Mouse (Mus musculus) liver, embryonic 13.5 days (tissue): Measurements from ENCODE around the gene Nkapd1. TPM values are rescaled to one million over a fixed set of nuclear protein-coding genes. Genes with fewer than 3 reads are reported as not detected.
A peak's percentile ranks its signal among the peaks of the same experiment; 100 is the strongest.
"Not testable (repeated sequence)": the region's sequence is repeated elsewhere in the genome, so short reads cannot be mapped to it uniquely, and the experiment has no call there.

Source experiments
- ATAC-seq: fragments of 200-750 bp; cut with Nextera tagmentation; 2 replicates; pipeline ENCODE4 v1.8.0; 2017; ENCODE audit warnings: low read depth, mild to moderate bottlenecking, moderate number of reproducible peaks, moderate library complexity
- DNase-seq: peaks from one replicate; pipeline ENCODE4 v3.0.0; 2022
- H3K27ac ChIP-seq: fragments of 300-500 bp; sonication (generic); 2 replicates; pipeline ENCODE4 v1.5.1; 2015; ENCODE audit warnings: moderate library complexity, mild to moderate bottlenecking, inconsistent platforms
- H3K27me3 ChIP-seq: fragments of 300-500 bp; sonication (generic); 2 replicates; pipeline ENCODE4 v1.6.1; 2015; ENCODE audit warnings: mild to moderate bottlenecking, inconsistent platforms
- H3K36me3 ChIP-seq: fragments of 300-500 bp; sonication (generic); 2 replicates; pipeline ENCODE4 v1.6.1; 2015; ENCODE audit warnings: mild to moderate bottlenecking, inconsistent platforms
- H3K4me1 ChIP-seq: fragments of 300-500 bp; sonication (generic); replicated peaks from 2 replicates; pipeline ENCODE4 v1.6.1; 2015; ENCODE audit warnings: inconsistent platforms
- H3K4me2 ChIP-seq: fragments of 300-500 bp; sonication (generic); 2 replicates; pipeline ENCODE4 v1.6.1; 2015; ENCODE audit warnings: inconsistent platforms, mild to moderate bottlenecking, moderate library complexity
- H3K4me3 ChIP-seq: fragments of 300-500 bp; sonication (generic); replicated peaks from 2 replicates; pipeline ENCODE4 v1.5.1; 2015; ENCODE audit warnings: mild to moderate bottlenecking, inconsistent platforms
- H3K9ac ChIP-seq: fragments of 300-500 bp; sonication (generic); 2 replicates; pipeline ENCODE4 v1.6.1; 2015; ENCODE audit warnings: mild to moderate bottlenecking, inconsistent platforms
- H3K9me3 ChIP-seq: fragments of 300-500 bp; sonication (generic); replicated peaks from 2 replicates; pipeline ENCODE4 v1.6.1; 2016; ENCODE audit warnings: inconsistent platforms
- WGBS: fragments of 180-500 bp; shearing (Covaris S2); methylation state at CpG from one replicate; pipeline ENCODE4 v1.1.7; 2015; ENCODE audit not compliant: insufficient replicate concordance; 5-methylcytosine and 5-hydroxymethylcytosine counted together
- polyA plus RNA-seq: library from polyadenylated mRNA; unstranded; fragments of >200 nt; fragmentation: Nextera tagmentation; extraction: Ambion mirVana; gene quantifications from 2 replicates; pipeline ENCODE4 v1.2.1, GENCODE M21; 2015

The Nkapd1 gene
- polyA plus RNA-seq, 1 experiment from 2014 or later = 10.4 TPM

DNA sequence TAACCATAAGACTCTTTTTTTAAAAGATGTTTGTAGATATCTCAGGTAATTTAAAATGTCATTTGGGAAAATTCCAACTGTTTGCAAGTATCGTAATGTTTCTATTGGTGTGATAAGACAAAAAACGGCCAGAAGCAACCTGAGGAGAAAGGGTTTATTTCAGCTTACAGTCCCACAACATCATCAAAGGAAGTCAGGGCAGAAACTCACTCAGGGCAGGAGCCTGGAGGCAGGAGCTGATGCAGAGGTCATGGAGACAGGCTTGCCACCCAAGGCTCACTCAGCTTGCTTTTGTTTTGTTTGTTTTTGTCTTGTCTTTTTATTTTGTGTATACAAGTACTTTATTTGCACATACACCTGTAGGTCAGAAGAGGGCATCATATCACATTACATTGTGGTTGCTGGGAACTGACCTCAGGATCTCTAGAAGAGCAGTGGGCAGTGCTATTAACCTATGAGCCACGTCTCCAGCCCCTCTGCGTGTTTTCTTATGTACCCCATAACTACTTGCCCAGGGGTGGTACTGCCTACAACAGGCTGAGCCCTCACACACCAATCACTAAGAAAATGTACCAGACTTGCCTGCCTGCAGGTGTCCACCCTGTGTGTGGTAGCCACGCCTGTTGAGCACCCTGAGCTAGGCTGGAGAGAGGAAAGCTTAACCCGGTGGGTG, 14.9 kb upstream of the Nkapd1 start:
- no peak overlapping the region for H3K4me2 ChIP-seq
- H3K36me3 ChIP-seq = peaks cover 32% of the 10 kb centered on the region
- no peak for DNase-seq
- 70% methylated on average over 6 of the region's 6 CpGs for WGBS
- peaks cover 7% of the 10 kb centered on the region for H3K4me1 ChIP-seq
- no peak overlapping the region for H3K4me3 ChIP-seq
- H3K27me3 ChIP-seq = no peaks in the 10 kb centered on the region
- no peaks in the 10 kb centered on the region for H3K9me3 ChIP-seq
- 0 out of 2 replicates have a peak, but pooled peaks have one; percentile 36 for ATAC-seq
- H3K27ac ChIP-seq = no peak overlapping the region
- no peak overlapping the region for H3K9ac ChIP-seq

DNA sequence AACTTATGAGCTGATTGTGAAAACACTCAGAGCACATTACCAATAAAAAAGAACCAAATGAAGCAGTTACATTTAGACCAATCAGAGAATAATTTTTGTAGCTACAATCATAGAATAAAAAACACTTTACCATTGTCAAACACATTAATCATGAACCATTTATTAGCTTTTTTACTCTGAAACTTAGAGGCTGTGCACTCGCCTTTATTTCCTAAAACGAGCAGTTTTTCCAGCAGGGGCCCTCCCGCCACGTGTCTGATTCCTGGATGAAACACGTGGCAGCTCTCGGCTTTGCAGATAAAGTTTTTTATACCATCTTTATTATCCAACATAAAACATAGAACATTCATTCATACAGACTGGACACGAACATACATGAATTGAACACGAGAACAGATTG, 13.6 kb upstream of the Nkapd1 start:
- ATAC-seq, H3K4me3 ChIP-seq, H3K9ac ChIP-seq, H3K9me3 ChIP-seq, H3K4me1 ChIP-seq, DNase-seq, H3K27me3 ChIP-seq, H3K27ac ChIP-seq, H3K4me2 ChIP-seq: not testable (repeated sequence)
- WGBS = 78% methylated on average over 6 of the region's 8 CpGs
- peaks cover 23% of the 10 kb centered on the region for H3K36me3 ChIP-seq

GRCm38 (mm10) chr9:50617794-50618330, 598 bp upstream of the Nkapd1 start:
- peak overlapping the region; percentile 94; the same call in 1 of the 2 replicates for H3K9ac ChIP-seq
- WGBS = 50% methylated on average over 9 of the region's 9 CpGs

DNA sequence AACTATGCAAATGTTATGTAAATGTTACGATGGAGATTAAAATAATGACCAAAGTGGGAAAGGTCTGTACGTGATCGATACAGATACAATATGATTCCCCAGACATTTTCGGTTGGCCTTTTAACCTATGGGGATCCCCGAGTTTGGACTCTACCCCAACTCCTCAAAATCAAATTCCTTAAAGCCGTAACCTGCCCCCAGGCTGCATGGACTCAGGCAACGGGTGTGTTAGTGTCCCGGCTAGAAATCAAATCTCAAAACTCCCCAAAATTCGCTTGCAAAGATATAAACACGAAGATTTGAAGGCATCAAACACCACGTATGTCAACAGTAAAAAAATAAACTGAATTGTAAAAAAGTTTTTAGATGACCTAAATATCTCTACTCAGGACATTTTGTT, 1.1 kb downstream of the Nkapd1 start:
- ATAC-seq = no peak
- H3K27ac ChIP-seq = 0 out of 2 replicates have a peak overlapping the region, but pooled peaks have one; percentile 95
- H3K4me3 ChIP-seq = peak overlapping the region; percentile 96
- peaks cover 40% of the 10 kb centered on the region for H3K36me3 ChIP-seq
- H3K27me3 ChIP-seq = no peaks in the 10 kb centered on the region
- peak overlapping the region; percentile 85 for H3K4me2 ChIP-seq
- 29% methylated on average over 11 of the region's 11 CpGs for WGBS
- H3K9me3 ChIP-seq = no peaks in the 10 kb centered on the region
- peak overlapping the region; percentile 94 for H3K9ac ChIP-seq
- H3K4me1 ChIP-seq = peaks cover 28% of the 10 kb centered on the region
- DNase-seq = no peak

More at GRCm38 (mm10) chr9:50617794-50618330, 598 bp upstream of the Nkapd1 start:
- Histone ChIP-seq H3K4me1 (peaks cover 28% of the 10 kb centered on the region), H3K4me3 (peak overlapping the region; percentile 96), H3K27ac (no peak overlapping the region), H3K9me3 (no peaks in the 10 kb centered on the region), H3K36me3 (peaks cover 25% of the 10 kb centered on the region), H3K4me2 (peak overlapping the region; percentile 85), H3K27me3 (no peaks in the 10 kb centered on the region)
- no peak for DNase-seq
- no peak for ATAC-seq

GRCm38 (mm10) chr9:50612115-50612514, 5.1 kb downstream of the Nkapd1 start:
- no peaks in the 10 kb centered on the region for H3K9me3 ChIP-seq
- H3K36me3 ChIP-seq = peaks cover 78% of the 10 kb centered on the region
- no peak overlapping the region for H3K4me3 ChIP-seq
- no peak overlapping the region for H3K9ac ChIP-seq
- WGBS = 73% methylated on average over 4 of the region's 4 CpGs
- H3K27me3 ChIP-seq = no peaks in the 10 kb centered on the region
- no peak overlapping the region for H3K27ac ChIP-seq
- DNase-seq (no peak), ATAC-seq (no peak)
- H3K4me1 ChIP-seq = peaks cover 20% of the 10 kb centered on the region
- H3K4me2 ChIP-seq = no peak overlapping the region

- H3K27ac ChIP-seq = peak overlapping the region; percentile 86
- peak overlapping the region; percentile 84 for H3K4me2 ChIP-seq
- peaks cover 53% of the 10 kb centered on the region for H3K36me3 ChIP-seq
- no peaks in the 10 kb centered on the region for H3K9me3 ChIP-seq
- DNase-seq = no peak
- peak overlapping the region; percentile 90 for H3K9ac ChIP-seq
- under 1% methylated on average over 6 of the region's 6 CpGs for WGBS
- H3K4me3 ChIP-seq = peak overlapping the region; percentile 87
- H3K27me3 ChIP-seq = no peaks in the 10 kb centered on the region
- peaks cover 45% of the 10 kb centered on the region for H3K4me1 ChIP-seq
- ATAC-seq = peak; percentile 0; the same call in 1 of the 2 replicates
Measured at GRCm38 (mm10) chr9:50604338-50604737, 12.9 kb downstream of the Nkapd1 start.

- Histone ChIP-seq H3K9ac (peak overlapping the region; percentile 90), H3K4me2 (peak overlapping the region; percentile 84), H3K27ac (peak overlapping the region; percentile 86), H3K9me3 (no peaks in the 10 kb centered on the region), H3K4me1 (peaks cover 45% of the 10 kb centered on the region), H3K36me3 (peaks cover 54% of the 10 kb centered on the region), H3K27me3 (no peaks in the 10 kb centered on the region), H3K4me3 (peak overlapping the region; percentile 87)
- under 1% methylated on average over 24 of the region's 24 CpGs for WGBS
- no peak for DNase-seq
- peak; percentile 76 for ATAC-seq
Measured at GRCm38 (mm10) chr9:50603998-50604324, 13.3 kb downstream of the Nkapd1 start.

DNA sequence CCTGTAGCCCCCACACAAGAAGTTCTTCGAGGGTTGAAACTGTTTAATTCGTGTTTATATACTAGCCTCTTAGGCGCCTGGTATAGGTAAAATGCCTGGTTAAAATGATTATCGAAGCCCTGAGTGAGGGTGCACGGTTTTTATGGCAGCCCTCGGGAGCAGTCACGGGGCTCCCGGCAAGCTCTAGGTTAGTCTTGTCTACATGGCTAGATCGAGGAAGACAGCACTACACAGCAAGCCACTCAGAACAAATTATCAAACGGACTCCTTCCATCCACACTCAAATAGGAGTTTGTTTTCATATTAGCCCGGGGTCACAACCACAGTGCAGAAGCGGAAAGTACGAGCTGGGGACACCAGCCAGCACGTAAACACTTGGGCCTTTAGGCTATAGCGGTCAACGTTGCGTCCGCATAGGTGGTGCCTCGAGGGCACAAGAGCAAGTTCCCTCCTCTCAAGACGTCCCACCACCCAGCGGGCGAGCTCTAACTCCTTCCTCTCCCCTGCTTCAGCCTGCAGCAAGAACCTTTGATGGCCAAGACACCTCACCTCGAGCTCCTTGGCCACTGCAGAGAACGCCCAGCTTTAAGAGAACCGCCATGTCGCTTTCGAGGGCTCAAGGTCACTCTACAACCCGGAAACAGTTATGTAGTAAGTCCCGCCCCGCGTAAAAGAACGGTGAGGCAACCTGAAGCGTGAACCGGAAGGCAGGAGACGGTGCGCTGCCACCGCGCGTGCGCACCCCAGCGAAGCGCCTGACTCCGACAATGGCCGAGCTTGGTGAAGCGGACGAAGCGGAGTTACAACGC, 13.9 kb downstream of the Nkapd1 start, which contains the start of the genes Sdhd and Timm8b:
TSS of gene Sdhd (minus strand) at position 624 of the 809 bp plus-strand sequence.
TSS of gene Timm8b (plus strand) at position 722 of the 809 bp plus-strand sequence.
- under 1% methylated on average over 48 of the region's 48 CpGs for WGBS
- peak; percentile 91 for DNase-seq
- peak; percentile 93 for ATAC-seq
- peaks cover 45% of the 10 kb centered on the region for H3K4me1 ChIP-seq
- peak within 1 kb of the TSS; percentile 90 for H3K9ac ChIP-seq
- no peaks in the 10 kb centered on the region for H3K27me3 ChIP-seq
- peak within 1 kb of the TSS; percentile 86 for H3K27ac ChIP-seq
- peak within 1 kb of the TSS; percentile 87 for H3K4me3 ChIP-seq
- H3K9me3 ChIP-seq = no peaks in the 10 kb centered on the region
- peak within 1 kb of the TSS; percentile 84 for H3K4me2 ChIP-seq
- peaks cover 55% of the 10 kb centered on the region for H3K36me3 ChIP-seq

DNA sequence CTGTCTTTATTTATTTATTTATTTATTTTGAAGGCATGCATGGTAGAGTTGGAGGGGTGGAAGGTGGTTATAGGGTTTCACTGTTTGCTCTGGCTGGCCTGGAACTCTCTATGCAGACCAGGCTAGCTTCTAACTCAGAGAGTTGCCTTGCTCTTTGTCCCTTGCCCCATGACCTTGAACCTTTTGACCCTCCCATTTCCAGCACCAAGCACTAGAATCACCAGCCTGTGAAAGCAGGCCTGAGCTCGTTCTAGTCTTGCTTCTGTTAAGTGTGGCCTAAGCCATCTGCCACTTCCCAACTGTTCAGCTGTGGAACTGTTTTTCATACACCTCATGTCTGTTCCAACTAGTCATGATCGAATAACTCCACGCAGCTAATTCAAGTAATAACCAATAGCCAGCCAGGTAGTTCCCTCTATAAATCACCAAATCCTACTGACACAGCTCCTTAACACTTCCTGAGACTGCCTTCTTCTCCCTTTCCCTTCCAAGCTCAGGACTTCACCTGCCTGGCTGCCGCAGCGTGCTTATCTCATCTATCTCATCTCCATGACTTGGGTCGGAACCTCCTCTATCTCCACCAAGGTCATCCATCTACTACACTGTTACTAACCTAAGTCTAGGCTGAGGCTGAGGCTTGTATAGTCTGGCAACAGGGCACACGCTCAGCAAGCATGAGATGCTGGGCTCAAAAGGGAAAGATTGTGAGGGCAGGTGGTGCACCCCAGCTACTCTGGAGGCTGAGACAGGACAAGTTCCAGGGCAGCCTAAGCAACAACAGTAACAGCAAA, 15.0 kb downstream of the Nkapd1 start:
- WGBS = 34% methylated on average over 7 of the region's 7 CpGs
- Histone ChIP-seq H3K27me3 (no peaks in the 10 kb centered on the region), H3K4me2 (peak overlapping the region; percentile 84), H3K4me1 (peaks cover 45% of the 10 kb centered on the region), H3K36me3 (peaks cover 55% of the 10 kb centered on the region), H3K9me3 (no peaks in the 10 kb centered on the region), H3K4me3 (peak overlapping the region; percentile 87), H3K9ac (peak overlapping the region; percentile 90), H3K27ac (peak overlapping the region; percentile 76)
- ATAC-seq (no peak), DNase-seq (no peak)

GRCm38 (mm10) chr9:50601536-50601935, 15.7 kb downstream of the Nkapd1 start:
- ATAC-seq = peak; percentile 66
- Histone ChIP-seq H3K4me2 (peak overlapping the region; percentile 84), H3K27me3 (no peaks in the 10 kb centered on the region), H3K27ac (peak overlapping the region; percentile 76), H3K4me1 (peaks cover 45% of the 10 kb centered on the region), H3K9ac (peak overlapping the region; percentile 90), H3K36me3 (peaks cover 56% of the 10 kb centered on the region), H3K4me3 (peak overlapping the region; percentile 87), H3K9me3 (no peaks in the 10 kb centered on the region)
- peak; percentile 20 for DNase-seq
- WGBS = 15% methylated on average over 6 of the region's 6 CpGs
